Mouse (Mus musculus): ENCODE measurements around the gene Top2b. TPM values are rescaled to one million over a fixed set of nuclear protein-coding genes. Genes with fewer than 3 reads are reported as not detected.

Top2b gene
- total RNA-seq, 2 experiments from 2014 or later, result 92.7 to 96.3 TPM

DNA sequence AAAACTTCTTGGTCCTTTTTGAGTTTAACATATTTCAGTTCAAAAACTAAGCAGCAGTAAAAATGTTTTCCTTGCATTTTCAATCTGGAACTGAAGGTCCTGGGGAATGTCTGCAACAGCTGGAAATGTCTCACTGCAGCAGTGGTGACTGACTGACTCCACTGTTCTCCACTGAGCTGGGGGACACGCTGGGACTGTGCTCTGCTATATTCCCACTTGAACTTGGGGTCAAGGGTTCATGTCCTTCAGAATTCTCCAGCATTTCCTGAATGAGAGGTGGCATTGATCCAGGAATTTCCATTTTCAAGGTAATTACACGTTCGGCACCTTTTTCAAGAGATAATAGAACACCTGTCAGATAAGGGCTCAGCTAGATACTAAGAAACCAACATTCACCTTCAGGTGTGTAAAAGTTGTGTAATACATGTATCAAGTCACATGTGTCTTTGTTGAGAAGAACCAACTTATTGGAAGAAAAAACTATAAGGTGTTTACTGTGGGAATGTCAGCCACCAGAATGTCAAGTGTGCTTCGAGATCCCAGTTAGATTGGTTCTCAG is 67.0 kb downstream of the Top2b start:
- DNase-seq (ENCODE audit: extremely low spot score in 1 of 2, low spot score in 2 of 2), result no peak
- no peak for TF ChIP-seq CTCF (IDR thresholded peaks at IDR 0.05)
- no peak overlapping the region for H3K4me3 ChIP-seq
- intact Hi-C loops (cut with DNase I), result loop anchor here (2.0 to 10.0 kb wide), 2 partner anchors 23 to 923 kb away; no protein-coding TSS in a partner anchor
- no peak overlapping the region; the same call in 1 of the 2 replicates for H3K27ac ChIP-seq

DNA sequence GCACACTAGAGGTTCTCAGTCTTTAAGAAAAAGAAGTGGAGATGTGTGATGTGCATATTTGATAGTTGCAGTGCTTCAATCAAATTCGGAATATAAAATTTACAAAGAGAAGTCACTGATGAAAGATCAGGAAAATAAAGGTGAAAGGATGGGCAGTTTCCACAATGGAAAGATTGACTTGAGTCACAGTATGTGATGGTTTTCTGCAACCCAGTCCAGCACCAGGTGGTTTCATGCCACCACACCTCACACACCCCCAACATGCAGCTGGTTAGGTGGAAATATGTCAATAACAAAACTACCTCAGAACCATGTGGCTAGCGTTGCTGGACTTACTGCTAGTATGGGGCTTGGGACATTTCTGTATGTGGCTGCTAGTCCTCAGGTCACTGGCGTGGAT is 67.6 kb downstream of the Top2b start:
- no peak for DNase-seq (ENCODE audit: extremely low spot score in 1 of 2, low spot score in 2 of 2)
- intact Hi-C loops (cut with DNase I), result loop anchor here (10.0 kb wide), 1 partner anchor 922 kb away; no protein-coding TSS in a partner anchor
- H3K27ac ChIP-seq, result peak overlapping the region; percentile 13; the same call in 1 of the 2 replicates
- TF ChIP-seq CTCF (IDR thresholded peaks at IDR 0.05), result no peak
- H3K4me3 ChIP-seq, result no peak overlapping the region

DNA sequence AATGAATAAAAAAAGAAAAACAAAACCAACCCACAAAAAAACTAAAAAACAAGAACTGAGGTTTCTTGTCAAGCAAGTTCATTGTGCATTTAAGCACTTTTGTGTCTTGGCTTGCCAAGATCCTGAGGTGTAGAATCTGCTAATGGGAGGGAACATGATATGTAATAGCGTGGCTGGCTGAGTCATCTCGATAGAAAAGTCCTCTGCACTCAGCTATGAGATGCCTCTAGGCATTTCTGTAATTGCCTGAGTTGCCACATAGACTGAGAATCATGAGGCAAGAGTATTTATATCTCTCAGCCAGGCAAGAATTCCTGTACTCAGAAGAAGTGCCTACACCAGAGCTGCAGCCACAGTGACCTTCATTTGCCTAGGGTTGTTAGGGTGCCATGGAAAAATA is 68.2 kb downstream of the Top2b start:
- Histone ChIP-seq H3K27ac (peak overlapping the region; percentile 57), H3K4me3 (no peak overlapping the region)
- DNase-seq (ENCODE audit: extremely low spot score in 1 of 2, low spot score in 2 of 2), result peak in 1 of 2 experiments; percentile 43
- TF ChIP-seq CTCF (IDR thresholded peaks at IDR 0.05), result no peak
- intact Hi-C loops (cut with DNase I), result loop anchor here (10.0 kb wide), 1 partner anchor 922 kb away; no protein-coding TSS in a partner anchor

DNA sequence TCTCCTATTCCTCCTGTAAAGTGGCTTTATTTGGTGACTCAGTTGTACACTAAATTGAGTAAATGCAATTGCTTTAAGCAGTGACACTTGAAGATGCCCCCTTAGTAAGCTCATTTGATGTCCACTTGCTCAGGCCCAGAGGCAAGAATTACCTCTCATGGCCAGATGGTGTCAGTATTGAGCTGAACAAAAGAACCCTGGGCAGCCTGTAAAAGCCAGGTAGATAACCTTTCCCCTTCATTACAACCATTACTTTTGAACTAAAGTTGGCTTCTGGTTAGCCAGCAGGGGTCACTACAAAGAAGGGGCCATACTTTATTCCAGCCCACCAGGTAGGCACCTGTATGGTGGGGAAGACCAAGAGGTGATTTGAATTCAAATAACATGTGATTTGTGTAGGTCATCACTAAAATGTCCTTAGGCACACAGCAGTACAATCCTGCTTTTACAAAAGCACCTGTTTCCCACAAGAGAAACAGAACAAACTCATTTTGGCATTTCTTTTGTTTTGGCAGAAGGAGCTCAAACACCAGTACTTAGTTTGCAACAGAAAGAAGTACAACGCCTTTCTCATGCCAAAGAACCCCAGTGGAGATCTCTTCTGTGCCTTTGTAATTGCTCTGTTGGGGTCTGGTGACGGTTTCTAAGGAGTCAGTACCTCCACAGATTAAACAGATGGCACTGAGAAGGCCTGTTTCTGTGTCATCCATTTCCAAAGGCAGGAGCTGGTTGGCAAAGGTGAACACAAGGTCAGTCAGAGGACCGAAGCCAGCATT is 69.6 kb downstream of the Top2b start:
- TF ChIP-seq CTCF (IDR thresholded peaks at IDR 0.05), result peak; percentile 91
- peak; percentile 46 to 59 for DNase-seq (ENCODE audit: extremely low spot score in 1 of 2, low spot score in 2 of 2)
- H3K27ac ChIP-seq, result no peak overlapping the region; the same call in 1 of the 2 replicates
- intact Hi-C loops (cut with DNase I), result loop anchor here (2.0 to 10.0 kb wide), 4 partner anchors 303 to 1754 kb away; no protein-coding TSS in a partner anchor
- no peak overlapping the region for H3K4me3 ChIP-seq

DNA sequence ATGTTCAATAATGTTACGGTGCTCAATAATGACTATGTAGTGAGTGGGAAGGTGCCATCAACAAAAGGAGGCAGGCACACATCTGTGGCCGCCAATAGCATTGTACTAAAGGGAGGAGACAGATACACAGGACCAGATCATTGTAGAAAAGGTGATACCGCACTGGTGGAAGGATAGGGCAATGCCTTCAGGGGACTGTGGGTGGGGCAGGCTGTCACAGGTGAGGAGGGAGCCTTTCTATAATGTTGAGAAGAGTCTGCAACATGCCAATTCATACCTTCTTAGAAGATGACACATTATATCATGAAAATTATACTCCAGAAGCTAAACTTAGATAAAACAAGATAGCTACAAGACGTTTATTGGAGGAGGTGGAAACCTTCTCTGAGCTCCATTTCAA is 72.4 kb downstream of the Top2b start:
- no peak overlapping the region for H3K4me3 ChIP-seq
- H3K27ac ChIP-seq, result no peak overlapping the region
- intact Hi-C loops (cut with DNase I), result loop anchor here (5.0 to 10.0 kb wide), 3 partner anchors 300 to 965 kb away; no protein-coding TSS in a partner anchor
- TF ChIP-seq CTCF (IDR thresholded peaks at IDR 0.05), result no peak
- DNase-seq (ENCODE audit: extremely low spot score in 1 of 2, low spot score in 2 of 2), result no peak

DNA sequence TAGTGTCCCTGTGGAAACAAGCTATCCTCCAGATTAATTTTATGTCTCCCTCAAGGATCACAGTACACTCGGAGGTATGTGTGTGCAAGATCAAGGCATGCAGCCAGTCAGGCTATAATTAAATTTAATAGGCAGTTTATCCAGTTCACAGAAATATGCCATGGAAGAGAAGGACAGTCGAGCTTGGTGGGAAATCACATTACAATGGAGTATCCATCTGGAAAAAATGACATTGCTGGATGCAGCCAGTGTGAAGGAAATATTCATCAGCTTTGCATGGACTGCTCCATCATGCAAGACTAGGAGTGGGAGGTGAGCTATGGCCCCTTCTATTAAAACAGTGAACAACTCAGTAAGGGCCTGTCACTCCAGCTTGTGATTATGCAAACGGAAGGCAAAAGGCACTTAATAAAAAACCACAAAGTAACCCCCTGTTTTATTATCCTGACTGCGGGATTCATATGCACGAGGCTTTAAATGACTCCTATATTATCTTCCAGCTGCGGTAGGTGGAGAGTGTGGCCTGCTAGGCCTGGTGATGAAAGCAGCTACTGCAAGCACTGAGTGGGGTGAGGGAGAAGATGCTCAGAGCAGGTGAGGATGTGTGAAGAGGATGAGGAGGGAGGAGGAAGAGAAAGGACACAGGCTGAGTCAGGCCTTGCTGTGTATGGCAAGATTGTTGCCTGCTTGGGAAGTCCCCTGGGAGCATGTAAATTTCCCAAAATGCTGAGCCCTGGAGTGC is 74.6 kb downstream of the Top2b start:
- intact Hi-C loops (cut with DNase I), result loop anchor here (5.0 to 10.0 kb wide), 4 partner anchors 298 to 963 kb away; no protein-coding TSS in a partner anchor
- DNase-seq (ENCODE audit: extremely low spot score in 1 of 2, low spot score in 2 of 2), result no peak
- no peak overlapping the region for H3K27ac ChIP-seq
- TF ChIP-seq CTCF (IDR thresholded peaks at IDR 0.05), result no peak
- no peak overlapping the region for H3K4me3 ChIP-seq

DNA sequence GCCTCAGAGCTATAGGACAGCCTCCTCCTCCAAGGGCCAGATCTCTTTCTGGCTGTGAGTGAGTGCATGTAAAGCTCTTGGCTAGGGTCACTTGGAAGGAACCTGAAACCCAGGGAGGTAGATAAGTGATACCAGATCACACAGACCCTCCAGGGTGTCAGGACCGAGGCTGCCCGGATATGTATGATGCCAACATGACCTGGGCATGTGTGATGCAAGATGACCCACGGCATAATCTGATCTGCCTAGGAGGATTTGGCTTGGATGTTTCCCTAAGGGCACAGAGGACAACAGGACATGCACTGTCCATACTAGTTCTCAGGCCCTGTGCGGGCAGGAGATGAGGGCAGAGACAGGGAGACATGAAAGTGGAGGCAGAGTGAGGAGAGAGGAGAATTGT is 79.9 kb downstream of the Top2b start:
- Histone ChIP-seq H3K27ac (no peak overlapping the region), H3K4me3 (no peak overlapping the region)
- DNase-seq (ENCODE audit: extremely low spot score in 1 of 2, low spot score in 2 of 2), result no peak
- intact Hi-C loops (cut with DNase I), result loop anchor here (5.0 to 10.0 kb wide), 2 partner anchors 127 to 400 kb away; no protein-coding TSS in a partner anchor
- TF ChIP-seq CTCF (IDR thresholded peaks at IDR 0.05), result no peak

DNA sequence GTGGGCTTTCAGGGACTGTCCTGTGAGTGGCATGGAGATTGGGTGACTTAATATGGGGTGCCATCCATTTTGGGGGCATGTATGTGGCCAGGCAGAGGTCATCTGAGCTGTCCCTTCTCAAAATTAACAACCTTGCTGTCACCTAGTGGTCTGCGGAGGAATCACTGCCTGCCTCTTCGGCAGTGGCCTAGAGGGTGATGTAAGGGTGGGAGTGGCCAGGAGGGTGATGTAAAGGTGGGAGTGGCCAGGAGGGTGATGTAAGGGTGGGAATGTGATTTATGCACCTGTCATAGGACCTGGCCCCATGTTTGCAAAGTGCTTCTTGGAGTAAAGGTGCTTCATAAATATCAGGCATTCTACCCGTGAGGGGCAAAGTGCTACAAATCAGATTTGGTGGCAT is 82.6 kb downstream of the Top2b start:
- intact Hi-C loops (cut with DNase I), result loop anchor here (5.0 to 10.0 kb wide), 2 partner anchors 125 to 397 kb away; no protein-coding TSS in a partner anchor
- H3K4me3 ChIP-seq, result no peak overlapping the region
- peak; percentile 20 for TF ChIP-seq CTCF (IDR thresholded peaks at IDR 0.05)
- H3K27ac ChIP-seq, result no peak overlapping the region
- DNase-seq (ENCODE audit: extremely low spot score in 1 of 2, low spot score in 2 of 2), result no peak

DNA sequence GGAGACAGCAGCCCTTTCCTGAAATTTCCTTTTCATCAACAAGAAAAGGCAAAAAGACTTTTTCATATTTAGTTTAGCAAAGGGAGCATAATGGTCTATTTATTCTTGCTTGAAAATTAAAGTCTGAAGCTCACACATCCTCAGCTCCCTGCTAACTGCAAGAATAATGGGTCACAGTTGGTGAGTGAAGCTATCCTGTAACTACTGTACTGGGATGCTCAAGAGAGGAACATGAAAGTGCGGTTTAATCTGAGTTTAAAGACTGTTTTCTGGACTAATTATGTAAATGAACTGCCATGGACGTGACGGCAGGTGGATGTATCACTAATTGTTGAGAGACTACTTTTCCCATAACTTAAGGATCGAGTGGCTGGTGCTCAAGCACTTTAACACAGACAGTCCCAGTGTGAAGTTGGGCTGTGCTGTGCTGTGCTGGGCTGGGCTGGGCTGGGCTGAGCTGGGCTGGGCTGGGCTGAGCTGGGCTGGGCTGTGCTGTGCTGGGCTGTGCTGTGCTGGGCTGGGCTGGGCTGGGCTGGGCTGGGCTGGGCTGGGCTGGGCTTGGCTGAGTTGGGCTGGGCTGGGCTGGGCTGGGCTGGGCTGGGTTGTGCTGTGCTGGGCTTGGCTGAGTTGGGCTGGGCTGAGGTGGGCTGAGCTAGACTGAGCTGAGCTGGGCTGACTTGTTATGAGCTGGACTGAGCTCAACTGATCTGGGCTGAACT is 83.4 kb downstream of the Top2b start:
- DNase-seq (ENCODE audit: extremely low spot score in 1 of 2, low spot score in 2 of 2), result no peak
- Histone ChIP-seq H3K4me3 (no peak overlapping the region), H3K27ac (no peak overlapping the region)
- intact Hi-C loops (cut with DNase I), result loop anchor here (5.0 to 10.0 kb wide), 2 partner anchors 124 to 396 kb away; no protein-coding TSS in a partner anchor
- no peak for TF ChIP-seq CTCF (IDR thresholded peaks at IDR 0.05)

DNA sequence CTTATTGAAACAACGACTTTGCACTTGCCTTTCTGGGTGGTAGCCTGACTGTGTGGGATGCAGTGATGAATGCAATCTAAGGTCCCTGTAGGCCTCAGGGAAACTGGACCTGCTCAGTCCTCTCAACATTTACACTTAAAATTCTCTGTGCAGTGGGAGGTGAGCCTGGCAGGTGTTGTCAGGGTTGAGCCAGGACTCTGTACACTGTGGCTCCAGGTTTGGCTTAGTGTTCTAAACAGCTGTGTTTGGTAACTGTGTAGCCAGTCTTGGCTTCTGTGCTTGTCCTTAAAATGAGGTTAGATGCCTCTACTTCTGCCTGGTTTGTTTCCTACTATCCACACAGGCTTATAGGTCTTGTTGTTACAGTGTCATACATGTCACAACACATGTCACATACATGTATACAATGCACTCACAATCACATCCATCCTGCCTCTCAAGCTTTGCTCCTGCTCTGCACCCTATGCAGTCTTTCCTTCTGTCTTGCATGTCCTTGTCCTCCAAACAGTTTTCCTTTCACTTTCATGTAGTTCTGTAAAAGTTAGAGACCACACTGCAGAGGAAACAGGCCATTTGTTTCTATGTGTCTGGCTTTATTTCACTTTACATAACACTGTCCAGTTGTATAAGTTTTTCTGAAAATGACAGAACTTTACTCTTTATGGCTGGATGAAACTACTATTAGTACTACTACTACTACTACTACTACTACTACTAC is 113.8 kb downstream of the Top2b start:
- Histone ChIP-seq H3K27ac (no peak overlapping the region), H3K4me3 (no peak overlapping the region)
- intact Hi-C loops (cut with DNase I), result no loop called here
- no peak for TF ChIP-seq CTCF (IDR thresholded peaks at IDR 0.05)
- DNase-seq (ENCODE audit: extremely low spot score in 1 of 2, low spot score in 2 of 2), result peak in 1 of 2 experiments; percentile 4
